Mouse (Mus musculus) 416B (cell line): ENCODE data around the gene Kcna10.
A peak's percentile ranks its signal among the peaks of the same experiment; 100 is the strongest.

Experiments used
- DNase-seq: peaks from one replicate; pipeline ENCODE4 v3.0.0; 2011; ENCODE audit warnings: low read depth

Gene Kcna10

DNA sequence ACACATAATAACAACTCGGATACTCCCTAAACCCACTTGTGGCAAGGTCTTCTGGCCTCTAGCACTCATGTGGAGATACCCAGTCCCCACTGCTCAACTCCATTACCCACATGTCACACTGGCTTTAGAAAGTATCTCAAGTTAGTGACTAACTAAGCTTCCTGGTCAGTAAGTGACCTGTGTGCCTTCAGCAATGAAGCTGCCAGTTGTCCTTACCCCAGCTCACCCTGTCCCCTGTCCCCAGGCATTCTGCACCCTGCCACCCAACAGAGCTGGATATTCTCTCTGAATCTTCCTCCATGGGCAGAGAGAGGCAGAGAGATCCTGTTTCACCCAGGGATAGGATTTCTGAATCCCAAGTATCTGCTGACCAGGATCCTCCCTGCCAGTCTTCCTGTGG, at the start of gene Kcna10:
Kcna10 (plus strand) TSS at position 301 of the 400 bp plus-strand sequence.
- no peak for DNase-seq

DNA sequence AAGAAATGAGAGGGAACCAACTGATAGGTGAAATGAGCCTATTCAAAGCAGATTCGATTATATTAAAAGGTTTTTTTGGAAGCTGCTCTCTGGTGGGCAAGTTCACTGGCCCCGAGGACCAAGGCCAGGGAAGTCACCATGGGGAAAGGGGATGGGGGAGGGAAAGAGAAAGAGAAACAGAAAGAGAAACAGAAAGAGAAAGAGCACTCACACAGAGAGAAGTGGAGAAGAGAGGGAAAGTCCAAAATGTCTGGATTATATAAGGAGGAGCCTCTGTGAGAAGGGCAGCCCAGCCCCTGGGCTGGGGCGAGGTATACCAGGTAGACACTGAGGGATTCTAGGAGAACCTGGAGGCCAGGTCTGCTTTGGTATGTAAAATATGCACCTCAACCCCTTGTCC, 48.4 kb upstream of the Kcna10 start:
- no peak for DNase-seq

DNA sequence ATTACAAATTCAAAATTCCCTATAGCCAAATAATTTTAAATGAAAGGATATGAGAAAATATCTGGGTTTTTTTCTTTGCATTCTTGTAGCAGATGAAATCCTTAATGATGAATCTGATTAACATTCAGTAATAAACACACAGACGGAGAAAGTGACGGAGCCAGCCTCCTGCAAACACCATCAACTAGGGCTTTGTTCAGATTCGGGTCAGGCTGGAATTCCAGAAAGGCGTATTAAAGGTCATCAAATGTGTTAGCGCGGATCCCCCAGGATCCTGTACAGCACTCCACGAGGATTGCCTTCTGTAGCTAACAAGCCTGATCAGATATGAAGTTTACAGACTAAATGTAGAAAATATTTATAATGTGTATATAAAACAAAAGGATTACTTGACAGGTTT, 35.7 kb upstream of the Kcna10 start:
- no peak for DNase-seq

DNA sequence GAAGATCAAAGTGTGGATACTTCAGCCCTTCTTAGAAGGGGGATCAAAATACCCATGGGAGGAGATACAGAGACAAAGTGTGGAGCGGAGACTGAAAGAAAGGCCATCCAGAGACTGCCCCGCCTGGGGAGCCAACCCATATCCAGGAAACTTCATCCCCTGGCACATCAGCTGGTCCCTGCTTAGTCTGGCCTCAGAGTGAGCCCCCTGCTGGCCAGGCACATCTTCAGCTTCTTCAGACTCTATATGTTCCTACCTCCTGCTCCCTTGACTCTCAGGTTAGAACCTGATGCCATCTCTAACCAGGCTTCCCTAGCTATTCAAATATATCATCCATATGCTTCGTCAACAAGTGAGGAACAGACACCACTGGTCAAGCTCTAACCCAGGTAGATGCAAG, 33.9 kb upstream of the Kcna10 start:
- peak; percentile 51 for DNase-seq

DNA sequence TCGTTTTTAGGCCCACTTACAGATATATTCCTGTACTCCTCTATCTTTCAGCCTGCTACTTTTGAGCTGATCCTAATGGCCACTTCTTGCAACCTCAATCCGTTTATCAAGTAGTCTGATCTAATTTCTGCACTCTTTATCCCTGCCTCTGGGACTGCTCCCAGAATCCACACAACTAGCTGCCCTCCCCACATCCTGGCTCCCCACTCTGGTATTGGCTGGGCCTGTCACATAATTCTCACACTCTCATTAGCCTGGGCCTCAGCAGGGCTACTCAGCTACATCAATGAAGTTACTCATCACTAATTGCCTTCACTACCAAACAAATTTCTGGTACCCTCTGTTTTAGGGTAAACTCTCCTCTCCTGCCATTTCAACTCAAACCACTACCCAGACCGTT, 32.4 kb upstream of the Kcna10 start:
- DNase-seq, result no peak

DNA sequence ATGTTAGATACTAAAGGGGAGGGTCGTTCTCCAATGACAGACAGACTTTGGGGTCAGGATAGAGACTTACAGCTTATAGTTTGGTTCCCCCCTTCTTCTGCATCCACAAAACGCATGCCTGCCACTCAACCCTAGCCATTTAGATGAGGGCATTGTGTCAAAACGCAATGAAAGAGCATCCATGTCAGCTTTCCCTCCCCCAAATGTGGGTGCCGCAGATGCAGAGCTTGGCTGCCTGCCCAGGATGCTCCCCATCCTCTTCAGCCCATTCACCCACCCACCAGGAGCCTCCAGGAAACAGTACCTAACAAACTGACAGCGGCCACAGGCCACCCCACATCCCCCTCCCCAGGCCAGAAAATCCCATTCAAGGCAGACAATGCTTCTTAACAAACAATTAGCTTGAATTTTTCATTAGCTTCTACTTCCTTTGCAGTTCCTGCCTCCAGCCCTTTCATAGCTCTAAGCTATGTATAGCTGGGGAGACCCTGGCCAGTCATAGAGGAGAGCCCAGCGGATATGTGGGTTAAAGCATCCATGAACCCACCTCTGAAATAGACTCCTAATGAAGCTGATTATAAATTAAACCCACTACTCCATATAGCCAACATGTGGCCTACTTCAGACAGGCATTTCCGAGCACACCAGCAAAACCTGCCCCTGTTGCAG, 31.9 kb upstream of the Kcna10 start:
- DNase-seq, result no peak

DNA sequence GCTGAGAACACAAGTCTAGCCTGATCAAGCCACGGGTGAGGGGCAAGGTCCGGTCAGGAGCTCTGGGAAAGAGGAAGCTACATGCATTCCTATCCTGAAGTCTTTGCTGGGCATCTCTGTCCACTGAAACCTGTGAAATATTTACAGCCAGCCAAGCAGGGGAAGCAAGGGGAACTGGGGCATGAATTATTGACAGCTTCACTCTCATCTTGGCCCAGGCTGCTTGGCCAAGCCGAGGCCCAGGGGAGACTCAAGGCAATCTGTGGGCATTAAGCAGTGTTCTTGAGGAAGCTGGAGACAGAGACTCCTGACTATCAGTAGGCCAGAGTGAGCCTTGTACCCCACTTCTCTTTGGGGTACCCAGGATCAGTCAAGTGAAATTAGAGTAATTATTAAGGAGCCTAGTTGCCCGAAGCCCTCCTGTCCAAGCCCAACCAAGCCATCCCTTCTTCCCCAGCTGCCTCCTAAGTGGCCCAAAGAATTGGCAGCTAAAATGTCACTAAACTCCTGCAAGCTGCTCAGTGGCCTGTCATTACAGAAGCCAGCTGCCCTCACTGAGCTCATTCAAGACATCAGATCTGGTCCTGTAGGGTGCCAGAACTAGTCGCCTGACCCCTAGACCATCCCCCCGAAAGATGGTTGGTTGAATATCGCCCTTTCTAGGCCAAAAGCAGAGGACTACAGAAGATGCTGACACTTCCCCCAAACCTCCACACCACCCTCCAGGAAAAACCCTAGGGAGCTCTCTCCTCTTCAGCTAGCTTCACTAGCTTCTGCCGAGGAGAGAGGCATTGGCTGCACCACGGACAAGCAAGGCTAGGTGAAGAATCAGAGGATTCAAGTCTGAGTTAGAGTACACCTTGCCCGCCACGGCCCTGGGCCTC, 28.8 kb upstream of the Kcna10 start:
- no peak for DNase-seq

DNA sequence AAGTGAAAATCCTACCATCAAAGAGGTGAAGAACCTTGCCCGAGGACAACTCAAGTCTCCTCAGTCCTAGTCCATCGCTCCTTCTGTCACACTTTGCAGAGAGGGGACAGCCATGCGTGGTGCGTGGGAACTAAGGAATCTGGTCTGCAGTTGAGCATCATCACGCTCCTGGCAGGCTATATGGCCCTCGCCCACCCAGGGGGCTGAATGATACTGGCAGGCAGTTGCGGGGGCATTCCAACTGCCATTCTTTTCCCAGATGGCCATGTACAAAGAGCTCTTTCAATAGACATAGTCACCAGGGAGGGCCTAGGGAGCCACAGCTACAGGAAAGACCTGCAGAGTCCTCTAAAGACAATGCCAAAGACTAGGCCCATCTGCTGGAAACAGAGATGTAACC, 24.0 kb upstream of the Kcna10 start:
- no peak for DNase-seq

DNA sequence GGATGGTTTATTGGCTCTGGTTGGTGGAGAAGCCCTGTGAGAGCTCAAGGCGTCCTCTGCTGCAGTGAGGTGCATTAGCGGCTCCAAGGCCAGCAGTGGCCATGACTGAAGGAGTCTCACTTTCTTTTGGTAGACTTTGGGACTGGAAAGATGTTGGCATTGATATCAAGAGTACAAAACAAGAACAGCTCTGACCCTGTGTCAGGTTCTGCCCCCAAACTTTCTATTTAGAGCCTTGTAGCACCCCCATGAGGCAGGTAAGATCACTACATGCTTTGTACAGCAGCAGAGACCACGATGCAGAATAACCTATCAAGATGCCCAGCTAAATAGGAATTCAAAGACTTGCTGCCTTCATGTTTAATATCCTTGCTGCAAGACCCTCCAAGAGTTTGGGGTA, 23.4 kb upstream of the Kcna10 start:
- DNase-seq, result peak; percentile 12

DNA sequence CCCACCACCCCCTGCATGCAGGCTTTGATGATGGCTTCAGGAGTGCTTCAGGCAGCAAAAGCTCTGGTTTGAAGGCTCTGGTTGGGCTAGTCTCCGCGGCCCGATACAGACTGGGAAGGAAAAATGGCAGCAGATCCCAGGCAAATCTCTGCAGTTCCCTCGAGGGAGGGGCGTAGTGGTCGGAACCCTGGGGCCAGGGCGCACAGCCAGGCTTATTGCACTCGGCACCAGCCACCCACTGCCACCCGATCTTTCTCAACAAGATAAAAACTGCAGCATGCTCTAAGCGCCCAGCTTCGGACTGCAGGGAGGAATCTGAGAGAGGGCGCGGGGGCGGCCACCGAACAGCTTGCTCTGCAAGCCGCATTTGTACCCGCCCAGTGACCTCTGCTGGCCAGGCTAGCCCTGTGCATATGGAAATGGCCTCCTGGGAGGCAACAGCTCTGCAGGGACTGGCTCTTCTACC, 23.0 kb upstream of the Kcna10 start:
- DNase-seq, result no peak

DNA sequence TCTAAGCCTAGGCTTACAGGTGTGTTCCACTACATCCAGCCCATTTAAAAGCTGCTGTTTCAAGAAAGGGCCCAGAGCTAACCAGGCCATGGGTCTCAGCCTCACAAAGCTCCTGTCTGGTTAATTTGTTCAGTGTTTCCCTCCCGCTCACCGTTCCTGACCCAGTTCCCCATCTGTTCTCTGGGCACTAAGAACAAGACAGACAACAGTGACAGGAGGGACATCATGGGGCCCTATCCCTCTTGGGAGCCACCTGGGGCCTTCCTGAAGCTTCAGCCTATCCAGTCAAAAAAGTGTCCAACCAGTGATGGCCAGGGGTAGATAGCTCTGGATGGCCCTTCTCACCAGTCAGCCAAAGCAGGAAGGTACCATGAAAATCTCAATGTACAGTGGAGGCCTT, 20.1 kb upstream of the Kcna10 start:
- no peak for DNase-seq

DNA sequence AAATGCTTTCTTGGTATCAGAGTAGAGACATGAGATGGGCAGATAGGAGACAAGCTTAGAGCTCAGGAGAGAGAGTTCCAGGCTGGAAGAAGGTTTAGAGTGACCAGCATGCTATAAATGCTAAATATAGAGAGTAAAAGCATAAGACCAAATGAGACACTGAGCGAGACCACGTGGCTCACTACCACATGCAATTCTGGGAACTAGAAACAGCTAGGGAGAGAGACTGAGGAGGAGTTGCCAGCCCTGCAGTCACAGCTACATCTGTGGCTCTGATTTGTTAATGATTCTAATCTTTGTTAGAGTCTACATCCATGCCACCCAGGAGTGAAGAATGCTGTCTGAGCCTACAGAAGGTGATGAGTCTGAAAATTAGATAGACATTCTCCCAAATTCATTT, 13.3 kb upstream of the Kcna10 start:
- no peak for DNase-seq

DNA sequence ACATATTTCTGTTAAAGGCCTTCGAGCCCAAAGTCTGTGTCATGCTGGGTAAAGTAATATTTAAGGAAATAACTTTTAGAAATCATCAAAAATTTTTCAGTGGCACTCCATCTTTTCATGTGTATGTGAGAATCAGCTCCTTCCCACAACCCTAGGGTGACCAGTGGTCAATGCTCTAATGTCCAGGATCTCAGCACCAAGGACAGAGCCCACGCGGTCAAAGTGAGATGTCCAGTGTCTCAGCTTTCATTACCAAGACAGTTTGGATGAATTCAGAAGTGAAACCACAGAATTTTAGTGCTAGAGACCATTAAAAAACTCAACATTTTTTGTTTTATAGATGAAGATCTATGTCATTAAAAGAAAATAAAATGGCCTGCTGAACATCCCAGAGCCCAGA, 10.9 kb upstream of the Kcna10 start:
- peak; percentile 8 for DNase-seq

DNA sequence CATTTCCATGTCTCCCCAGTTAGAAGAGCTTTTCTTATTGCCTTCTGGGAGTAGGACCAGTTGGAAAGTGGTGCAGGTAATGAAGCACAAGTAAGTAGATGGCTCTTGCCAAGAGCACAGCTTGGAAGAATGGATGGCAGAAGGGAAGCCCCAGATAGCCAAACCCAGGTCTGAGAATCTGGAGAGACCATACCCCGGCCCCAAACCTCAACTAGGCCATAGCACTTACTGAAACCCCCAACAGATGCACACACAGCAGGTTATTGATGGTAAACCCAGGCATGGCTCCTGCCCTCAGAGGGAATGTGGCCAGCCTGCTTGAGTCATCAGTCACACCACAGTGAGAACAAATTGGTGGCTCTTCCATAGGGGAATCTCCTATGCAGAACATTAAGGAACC, 10.3 kb upstream of the Kcna10 start:
- DNase-seq, result no peak

DNA sequence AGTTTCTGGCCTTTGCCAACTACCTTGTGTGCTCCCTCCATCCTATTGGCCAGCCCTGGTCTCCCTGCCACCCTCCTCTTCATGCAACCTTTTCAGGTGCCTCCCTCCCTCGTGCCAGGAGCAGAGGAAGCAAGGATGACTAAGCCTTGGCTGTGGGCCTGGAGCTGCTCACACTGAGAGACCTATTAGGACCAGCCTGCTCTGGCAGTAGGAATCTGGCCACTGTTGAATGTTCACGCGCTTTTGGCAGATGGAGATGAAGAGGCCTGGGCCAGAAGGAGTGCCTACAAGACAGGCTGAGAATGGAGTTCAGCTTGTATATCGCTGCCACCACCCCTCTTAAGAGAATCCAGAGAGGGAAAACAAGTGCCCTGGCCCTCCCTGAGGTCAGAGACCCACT, 7.4 kb upstream of the Kcna10 start:
- DNase-seq, result no peak

DNA sequence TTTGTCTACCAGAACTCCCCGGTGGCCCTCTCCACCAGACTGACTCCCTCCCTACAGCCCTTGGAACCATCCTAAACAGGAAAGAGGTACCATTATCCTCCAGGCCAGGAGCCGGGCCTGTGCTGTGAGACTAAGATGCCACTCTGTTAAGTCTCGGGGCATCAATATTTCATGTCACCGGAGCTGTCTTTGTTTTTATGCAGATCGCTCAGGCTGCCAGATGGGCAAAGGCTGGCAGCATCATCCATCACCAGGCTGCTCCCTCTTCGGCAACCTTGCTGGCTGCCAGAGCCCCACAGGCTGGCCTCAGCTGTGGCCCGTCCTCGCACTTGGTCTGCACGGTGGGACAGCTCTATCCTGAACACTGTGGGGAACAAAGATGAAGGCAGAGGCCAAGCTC, 6.4 kb upstream of the Kcna10 start:
- no peak for DNase-seq

DNA sequence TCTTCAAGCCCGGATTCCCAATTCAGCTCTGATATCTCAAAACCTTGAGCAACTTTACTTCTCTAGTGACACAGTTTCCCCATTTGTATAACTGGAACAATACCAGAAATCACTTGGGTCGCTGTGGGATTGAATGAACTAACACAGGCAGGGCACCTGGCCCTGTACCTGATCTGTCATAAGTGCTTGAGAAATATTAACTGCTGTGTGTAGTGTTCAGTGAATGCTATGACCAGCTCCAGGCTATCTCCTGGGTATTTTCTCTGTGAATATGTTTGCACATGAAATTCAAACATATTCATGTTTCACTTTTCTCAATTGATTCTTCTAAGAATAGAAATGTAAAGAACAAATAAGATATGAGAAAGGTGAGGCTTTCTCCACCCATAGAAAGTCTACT, 2.0 kb upstream of the Kcna10 start:
- DNase-seq, result no peak

DNA sequence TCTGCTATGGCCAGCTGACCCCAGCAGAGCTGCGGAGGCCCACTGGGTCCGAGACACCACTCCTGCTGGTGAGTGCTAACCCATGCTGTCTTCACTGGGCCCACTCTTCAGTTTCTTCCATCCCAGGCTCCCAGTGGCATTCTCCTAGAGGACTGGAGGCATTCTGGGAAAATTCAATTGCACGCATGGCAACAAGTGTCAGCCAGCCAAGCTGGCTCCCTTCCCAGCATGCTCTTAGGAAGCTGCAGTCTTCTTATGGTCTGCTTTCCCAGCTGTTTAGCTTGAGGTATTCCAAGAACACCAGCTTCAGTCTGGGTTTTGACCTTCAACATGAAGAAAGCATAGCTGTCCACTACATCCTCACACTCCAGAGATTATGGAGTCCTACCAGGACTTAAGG, 322 bp downstream of the Kcna10 start:
- DNase-seq, result no peak

DNA sequence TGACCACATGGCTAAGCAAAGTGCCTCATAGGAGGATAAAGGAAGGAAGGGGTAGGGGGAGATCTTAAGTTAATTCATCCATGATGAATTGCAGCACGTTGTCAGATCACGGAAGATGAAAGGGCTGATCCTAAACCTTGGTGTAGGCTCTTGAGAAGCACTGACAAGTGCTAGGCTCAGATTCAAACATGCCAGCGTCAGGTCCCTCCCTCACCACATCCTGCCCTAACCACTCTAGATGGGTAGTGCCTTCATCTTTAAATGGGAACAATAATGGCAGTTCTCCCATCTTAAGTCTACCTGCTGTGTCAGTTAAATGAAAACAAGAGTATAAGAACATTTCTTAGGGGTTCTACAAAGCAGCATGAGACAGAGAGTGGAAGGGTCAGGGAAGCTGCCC, 2.7 kb downstream of the Kcna10 start:
- no peak for DNase-seq

DNA sequence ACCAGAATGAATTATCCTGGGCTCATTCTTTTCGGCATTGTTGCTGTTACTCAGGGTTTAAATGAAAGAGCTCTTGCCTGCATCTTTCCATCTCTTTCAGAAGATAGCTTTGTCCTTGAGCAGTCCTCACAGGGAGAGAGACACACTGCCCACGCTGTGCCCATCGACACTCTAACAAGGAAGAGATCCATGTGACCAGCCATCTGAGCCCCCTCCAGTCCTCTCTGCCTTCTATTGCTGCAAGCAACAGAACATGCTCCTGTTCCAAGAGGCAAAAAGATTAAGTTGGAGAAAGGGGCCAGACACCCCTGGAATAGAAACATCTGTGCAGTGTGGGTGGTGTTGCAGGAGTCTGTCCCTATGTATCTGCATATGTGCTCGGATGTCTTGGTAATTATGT, 4.2 kb downstream of the Kcna10 start:
- DNase-seq, result no peak

DNA sequence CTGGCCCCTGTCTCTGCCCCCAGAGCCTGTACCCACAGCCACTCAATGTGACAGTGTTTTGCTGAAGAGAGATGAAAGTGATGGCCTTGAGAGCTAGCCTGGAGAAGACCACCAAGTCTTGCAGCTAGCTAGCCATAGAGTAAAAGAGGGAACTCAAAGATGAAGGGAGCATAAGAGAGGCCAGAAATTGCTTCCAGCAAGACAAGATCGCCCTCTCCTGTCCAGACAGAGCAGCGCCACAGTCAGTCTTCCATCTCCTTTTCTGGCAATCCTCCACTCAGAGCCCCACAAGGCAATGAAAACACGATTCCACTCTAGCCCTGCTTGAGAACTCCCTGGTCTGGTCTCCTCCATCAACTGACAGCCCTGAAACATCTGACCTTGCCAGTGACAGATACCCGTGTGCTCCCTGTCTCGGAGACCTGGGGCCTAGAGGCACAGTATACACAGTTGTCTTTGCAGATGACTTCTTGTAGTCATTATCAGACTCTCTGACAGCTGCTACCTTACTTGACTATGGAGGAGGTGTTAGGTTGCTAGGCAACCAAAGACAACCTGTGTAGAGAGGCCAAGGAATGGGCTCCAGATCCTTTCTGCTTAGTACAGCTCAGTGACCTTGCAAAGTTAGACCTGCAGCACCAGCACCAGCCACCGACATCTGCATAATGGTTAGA, 5.5 kb downstream of the Kcna10 start:
- DNase-seq, result peak; percentile 44

DNA sequence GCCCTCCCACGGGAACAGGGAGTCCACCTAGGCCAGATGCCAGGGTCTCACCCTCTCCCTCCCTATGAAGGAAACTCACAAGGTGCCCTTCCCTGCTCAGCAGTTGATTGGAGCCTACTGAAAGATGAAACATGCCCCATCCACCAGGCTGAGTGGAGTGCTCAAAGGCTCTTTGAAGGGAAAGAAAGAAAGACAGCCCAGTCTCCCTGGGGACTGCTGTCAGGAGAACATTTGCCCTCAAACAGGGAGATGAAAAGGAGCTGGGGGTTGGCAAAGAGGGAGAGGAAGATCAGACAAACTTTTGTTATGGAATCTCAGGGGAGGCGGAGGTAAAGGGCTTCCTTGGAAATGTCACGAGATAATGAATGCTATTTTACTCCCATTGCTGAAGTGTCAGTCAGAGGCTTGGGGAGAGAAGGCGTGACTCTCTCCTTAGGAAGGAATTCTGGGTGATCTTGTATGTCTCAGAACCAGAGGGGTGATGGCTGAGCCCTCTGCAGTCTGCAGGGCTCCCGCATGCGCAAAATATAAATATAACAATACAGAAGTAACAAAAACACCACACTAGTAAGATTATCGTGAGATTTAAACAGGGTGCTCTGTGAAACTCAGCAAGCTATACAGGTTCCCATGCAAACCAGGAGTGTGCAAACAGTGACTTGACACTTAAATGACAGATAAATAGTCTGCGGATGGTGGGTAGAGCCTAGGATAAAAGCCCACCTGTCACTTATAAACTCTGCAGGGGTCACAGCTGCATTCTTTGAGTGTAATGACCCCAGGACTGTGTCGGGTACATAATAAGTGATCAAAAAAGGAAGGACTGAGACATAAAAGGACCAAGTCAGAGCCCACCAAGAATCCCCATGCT, 18.7 kb downstream of the Kcna10 start:
- no peak for DNase-seq
